Mouse (Mus musculus) hindbrain, postnatal 0 days (tissue): ENCODE measurements around the gene Nudt2. TPM values are rescaled to one million over a fixed set of nuclear protein-coding genes. Genes with fewer than 3 reads are reported as not detected.
A peak's percentile ranks its signal among the peaks of the same experiment; 100 is the strongest.

Experiments used
- ATAC-seq: fragments of 200-750 bp; cut with Nextera tagmentation; 2 replicates; pipeline ENCODE4 v1.8.0; 2017; ENCODE audit warnings: mild to moderate bottlenecking, moderate TSS enrichment, moderate library complexity
- DNase-seq: peaks from one replicate; pipeline ENCODE4 v3.0.0-alpha.2; 2015; ENCODE audit warnings: low spot score
- H3K27ac ChIP-seq: fragments of 300-500 bp; sonication (generic); 2 replicates; pipeline ENCODE4 v1.5.1; 2014; ENCODE audit warnings: mild to moderate bottlenecking
- H3K27me3 ChIP-seq: fragments of 300-500 bp; sonication (generic); 2 replicates; pipeline ENCODE4 v1.6.1; 2014; ENCODE audit warnings: low read length, mixed read lengths; ENCODE audit not compliant: insufficient read depth
- H3K36me3 ChIP-seq: fragments of 300-500 bp; sonication (generic); 2 replicates; pipeline ENCODE4 v1.6.1; 2014; ENCODE audit warnings: low read length, mixed read lengths; ENCODE audit not compliant: insufficient read depth
- H3K4me1 ChIP-seq: fragments of 300-500 bp; sonication (generic); 2 replicates; pipeline ENCODE4 v1.6.1; 2014; ENCODE audit warnings: antibody characterized with exemption, low read length, mixed read lengths; ENCODE audit not compliant: insufficient read depth
- H3K4me2 ChIP-seq: fragments of 300-500 bp; sonication (generic); 2 replicates; pipeline ENCODE4 v1.6.1; 2014; ENCODE audit warnings: low read depth, mild to moderate bottlenecking, low read length, moderate library complexity, mixed read lengths
- H3K4me3 ChIP-seq: fragments of 300-500 bp; sonication (generic); 2 replicates; pipeline ENCODE4 v1.5.1; 2014; ENCODE audit warnings: low read length
- H3K9ac ChIP-seq: fragments of 300-500 bp; sonication (generic); replicated peaks from 2 replicates; pipeline ENCODE4 v1.6.1; 2014; ENCODE audit warnings: mild to moderate bottlenecking, low read length, moderate library complexity, mixed read lengths
- H3K9me3 ChIP-seq: fragments of 300-500 bp; sonication (generic); 2 replicates; pipeline ENCODE4 v1.6.1; 2016; ENCODE audit warnings: low read length, mixed read lengths
- CTCF ChIP-seq: IDR thresholded peaks from 2 replicates; pipeline ENCODE4 v1.5.1; 2016; ENCODE audit warnings: antibody characterized with exemption, control low read depth, low read depth
- WGBS: fragments of 180-500 bp; shearing (Covaris S2); extraction: QIAGEN DNeasy Blood & Tissue Kit; methylation state at CpG from one replicate; pipeline ENCODE4 v1.1.7; 2014; 5-methylcytosine and 5-hydroxymethylcytosine counted together
- polyA plus RNA-seq: library from polyadenylated mRNA; unstranded; fragments of >200 nt; fragmentation: Nextera tagmentation; extraction: Ambion mirVana; gene quantifications from 2 replicates; pipeline ENCODE4 v1.2.1, GENCODE M21; 2015
- total RNA-seq: library from RNA; depleted of rRNA; stranded (reverse); fragments of >200 nt; gene quantifications from 2 replicates; pipeline ENCODE4 v1.2.3, GENCODE M21; 2014; rRNA removed

Gene Nudt2
- total and polyA plus RNA-seq, 2 experiments from 2014 or later = 29.2 to 71.6 TPM

DNA sequence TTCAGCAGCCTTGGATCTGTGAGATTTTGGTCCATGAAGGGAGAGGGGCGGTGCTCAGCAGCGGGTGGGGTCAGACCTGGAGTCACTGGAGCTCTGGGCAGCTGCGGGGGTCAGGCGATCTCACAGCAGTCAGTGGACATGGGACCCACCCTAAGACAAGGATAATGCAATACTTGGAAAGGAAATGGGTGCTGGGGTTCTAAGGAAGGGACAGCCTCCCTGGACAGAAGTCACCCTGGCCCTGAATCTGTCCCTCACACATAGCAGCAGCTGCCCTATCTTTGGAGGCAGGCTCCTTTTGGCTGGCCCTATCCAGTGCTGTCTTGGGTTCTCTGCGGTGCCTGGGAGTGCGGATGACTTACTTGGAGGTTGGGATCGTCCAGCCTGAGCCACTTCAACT is 58.9 kb downstream of the Nudt2 start:
- Histone ChIP-seq H3K4me3 (no peak overlapping the region), H3K4me2 (no peak overlapping the region), H3K9ac (no peak overlapping the region), H3K36me3 (peaks cover 17% of the 10 kb centered on the region; the same call in 1 of the 2 replicates), H3K4me1 (peaks cover 25% of the 10 kb centered on the region), H3K27me3 (no peaks in the 10 kb centered on the region), H3K27ac (no peak overlapping the region), H3K9me3 (no peaks in the 10 kb centered on the region)
- ATAC-seq = no peak
- no peak for TF ChIP-seq CTCF
- no peak for DNase-seq
- 78% methylated on average over 7 of the region's 7 CpGs for WGBS

DNA sequence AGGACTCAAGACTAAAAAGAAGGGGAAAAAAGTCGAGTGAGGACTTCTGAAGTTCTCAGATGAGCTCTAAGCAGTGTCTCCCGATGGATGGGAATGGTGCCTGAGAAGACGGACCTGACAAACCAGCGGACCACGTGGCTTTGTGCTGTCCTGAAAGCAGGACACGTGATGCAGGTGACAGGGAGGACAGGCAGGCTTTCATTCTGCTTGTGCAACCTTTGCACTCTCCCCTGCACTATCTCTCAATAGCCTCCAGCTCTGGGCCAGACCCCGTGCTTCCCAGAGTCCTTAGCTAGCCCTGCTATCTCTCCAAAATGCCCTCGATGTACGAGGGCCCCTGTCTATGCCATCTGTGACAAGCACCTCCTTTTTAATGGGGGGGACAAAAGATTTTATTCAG is 59.9 kb downstream of the Nudt2 start:
- no peak for ATAC-seq
- TF ChIP-seq CTCF = no peak
- WGBS = 70% methylated on average over 9 of the region's 9 CpGs
- H3K27me3 ChIP-seq = no peaks in the 10 kb centered on the region
- H3K36me3 ChIP-seq = peaks cover 12% of the 10 kb centered on the region; the same call in 1 of the 2 replicates
- no peak overlapping the region for H3K4me2 ChIP-seq
- H3K4me3 ChIP-seq = no peak overlapping the region
- peaks cover 25% of the 10 kb centered on the region for H3K4me1 ChIP-seq
- H3K27ac ChIP-seq = no peak overlapping the region
- no peak overlapping the region for H3K9ac ChIP-seq
- no peak for DNase-seq
- no peaks in the 10 kb centered on the region for H3K9me3 ChIP-seq

DNA sequence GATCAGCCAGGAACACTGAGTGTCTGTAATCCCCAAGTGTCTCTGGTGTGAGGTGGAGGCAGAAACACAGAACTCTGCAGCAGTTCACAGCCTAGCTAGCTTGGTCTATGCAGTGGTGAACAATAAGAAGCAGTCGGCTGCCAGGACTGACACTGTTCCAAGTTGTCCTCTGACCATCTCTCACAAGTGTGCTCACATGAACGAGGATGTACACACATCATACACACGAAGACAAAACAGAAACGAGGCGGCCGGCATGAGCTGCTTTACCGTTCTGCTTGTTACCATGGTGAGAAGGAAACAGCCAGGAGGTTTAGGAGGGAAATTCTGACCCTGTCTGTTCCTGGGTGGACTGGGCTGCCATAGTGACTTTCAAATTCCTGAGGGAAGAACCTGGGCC is 61.6 kb downstream of the Nudt2 start:
- DNase-seq = no peak

DNA sequence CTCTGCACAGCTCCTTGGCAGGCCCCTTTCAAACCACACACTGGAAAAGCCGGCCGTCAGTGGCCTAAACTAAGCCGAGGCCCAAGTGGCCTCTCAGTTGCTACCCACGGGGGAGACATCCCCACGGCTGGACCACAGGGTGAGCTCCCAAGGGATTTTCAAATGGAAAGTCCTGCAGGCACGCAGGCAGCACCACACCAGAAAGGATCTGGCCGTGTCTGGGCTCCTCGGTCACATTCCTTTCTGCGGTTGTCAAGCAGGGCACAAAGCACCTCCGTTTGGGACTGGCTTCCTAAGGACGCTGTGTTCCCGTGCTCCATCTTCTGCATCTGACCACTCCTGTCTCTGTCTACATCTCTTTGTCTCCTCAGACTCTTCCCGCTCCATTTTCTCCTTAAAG is 62.1 kb downstream of the Nudt2 start:
- ATAC-seq (peak; percentile 13; the same call in 1 of the 2 replicates), DNase-seq (no peak)
- Histone ChIP-seq H3K4me3 (no peak overlapping the region), H3K36me3 (no peaks in the 10 kb centered on the region), H3K4me1 (peaks cover 29% of the 10 kb centered on the region), H3K9me3 (no peaks in the 10 kb centered on the region), H3K27ac (peak overlapping the region; percentile 16; the same call in 1 of the 2 replicates), H3K9ac (0 out of 2 replicates have a peak overlapping the region, but pooled peaks have one; percentile 21), H3K4me2 (0 out of 2 replicates have a peak overlapping the region, but pooled peaks have one; percentile 5), H3K27me3 (no peaks in the 10 kb centered on the region)
- 17% methylated on average over 13 of the region's 13 CpGs for WGBS
- no peak for TF ChIP-seq CTCF

More for the DNA sequence above, 61.6 kb downstream of the Nudt2 start:
- no peaks in the 10 kb centered on the region for H3K27me3 ChIP-seq
- H3K9ac ChIP-seq = no peak overlapping the region
- 9% methylated on average over 7 of the region's 7 CpGs for WGBS
- H3K36me3 ChIP-seq = 0 out of 2 replicates have a peak, but pooled peaks cover 2% of the 10 kb centered on the region
- H3K27ac ChIP-seq = no peak overlapping the region
- TF ChIP-seq CTCF = no peak
- peaks cover 26% of the 10 kb centered on the region for H3K4me1 ChIP-seq
- no peaks in the 10 kb centered on the region for H3K9me3 ChIP-seq
- ATAC-seq = no peak
- H3K4me3 ChIP-seq = no peak overlapping the region
- no peak overlapping the region for H3K4me2 ChIP-seq

DNA sequence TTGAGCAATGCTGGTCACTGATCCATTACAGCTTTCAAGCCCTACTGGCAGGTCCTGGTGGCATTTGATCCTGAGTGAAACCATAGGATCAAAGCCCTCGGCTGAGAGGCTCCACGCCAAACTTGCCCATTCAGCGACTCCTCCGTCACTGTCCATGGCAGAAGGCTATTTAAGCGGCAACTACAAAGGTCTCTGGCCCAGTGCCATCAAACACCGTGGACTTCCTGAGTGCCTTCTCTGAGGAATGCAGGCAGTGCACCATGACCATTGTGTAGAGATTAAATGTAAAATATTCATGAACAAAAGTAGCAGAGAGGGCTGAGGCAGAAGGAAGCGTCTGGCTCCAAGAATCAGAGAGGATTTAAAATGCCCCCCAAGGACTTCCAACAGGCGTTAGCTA is 63.0 kb downstream of the Nudt2 start:
- Histone ChIP-seq H3K27ac (no peak overlapping the region; the same call in 1 of the 2 replicates), H3K36me3 (no peaks in the 10 kb centered on the region), H3K27me3 (no peaks in the 10 kb centered on the region), H3K4me1 (peaks cover 29% of the 10 kb centered on the region), H3K4me2 (0 out of 2 replicates have a peak overlapping the region, but pooled peaks have one; percentile 3), H3K9me3 (no peaks in the 10 kb centered on the region), H3K9ac (no peak overlapping the region), H3K4me3 (no peak overlapping the region)
- no peak for TF ChIP-seq CTCF
- WGBS = 6% methylated on average over 8 of the region's 8 CpGs
- peak; percentile 61 for DNase-seq
- ATAC-seq = no peak

Other genes with a start within 250 kb of the Nudt2 start
- 19.3 and 33.8 TPM in 2 replicates for gene Ubap2, start 190.0 kb upstream of the Nudt2 start, total RNA-seq
- 27.2 and 31.0 TPM in 2 replicates for gene Ubap2, start 190.0 kb upstream of the Nudt2 start, polyA plus RNA-seq
- 64.0 and 64.3 TPM in 2 replicates for gene Dcaf12, start 150.3 kb upstream of the Nudt2 start, total RNA-seq
- gene Dcaf12, start 150.3 kb upstream of the Nudt2 start, polyA plus RNA-seq = 51.0 and 53.0 TPM in 2 replicates
- 31.1 TPM in 2 replicates for gene Ubap1, start 116.2 kb upstream of the Nudt2 start, total RNA-seq
- gene Ubap1, start 116.2 kb upstream of the Nudt2 start, polyA plus RNA-seq = 54.8 and 57.6 TPM in 2 replicates
- gene Kif24, start 264 bp upstream of the Nudt2 start, total RNA-seq = 4.2 and 4.8 TPM in 2 replicates
- gene Kif24, start 264 bp upstream of the Nudt2 start, polyA plus RNA-seq = 2.3 and 2.7 TPM in 2 replicates
- 62.4 and 69.9 TPM in 2 replicates for gene AI464131, start 37.9 kb downstream of the Nudt2 start, total RNA-seq
- gene AI464131, start 37.9 kb downstream of the Nudt2 start, polyA plus RNA-seq = 22.0 and 22.9 TPM in 2 replicates
- 2.3 and 9.9 TPM in 2 replicates for gene 1110017D15Rik, start 52.2 kb downstream of the Nudt2 start, total RNA-seq
- gene 1110017D15Rik, start 52.2 kb downstream of the Nudt2 start, polyA plus RNA-seq = 19.9 and 21.4 TPM in 2 replicates
- gene Fam219a, start 104.4 kb downstream of the Nudt2 start, total RNA-seq = 136 and 193 TPM in 2 replicates
- 17.7 and 21.2 TPM in 2 replicates for gene Fam219a, start 104.4 kb downstream of the Nudt2 start, polyA plus RNA-seq
- 3.6 and 4.5 TPM in 2 replicates for gene Dnaic1, start 104.6 kb downstream of the Nudt2 start, total RNA-seq
- 3.0 and 4.8 TPM in 2 replicates for gene Dnaic1, start 104.6 kb downstream of the Nudt2 start, polyA plus RNA-seq
- 179 and 205 TPM in 2 replicates for gene Enho, start 175.2 kb downstream of the Nudt2 start, total RNA-seq
- gene Enho, start 175.2 kb downstream of the Nudt2 start, polyA plus RNA-seq = 139 and 141 TPM in 2 replicates
- 59.3 and 61.9 TPM in 2 replicates for gene Cntfr, start 231.9 kb downstream of the Nudt2 start, total RNA-seq
- 18.5 and 22.1 TPM in 2 replicates for gene Cntfr, start 231.9 kb downstream of the Nudt2 start, polyA plus RNA-seq
- gene Il11ra1, start 234.8 kb downstream of the Nudt2 start, total RNA-seq = 24.4 and 41.9 TPM in 2 replicates
- gene Il11ra1, start 234.8 kb downstream of the Nudt2 start, polyA plus RNA-seq = 47.4 and 49.8 TPM in 2 replicates
- 35.0 and 42.2 TPM in 2 replicates for gene Rpp25l, start 248.4 kb downstream of the Nudt2 start, total RNA-seq
- gene Rpp25l, start 248.4 kb downstream of the Nudt2 start, polyA plus RNA-seq = 47.3 and 48.3 TPM in 2 replicates